12 mouse cellular contexts compared by ENCODE assay signal in genomic region chr7:134724841-134725240, GRCm38 (mm10). TPM values are rescaled to one million over a fixed set of nuclear protein-coding genes. Genes with fewer than 3 reads are reported as not detected.
DNase-seq lines count a peak whose midpoint lies in the region; ATAC-seq and TF ChIP-seq lines count a peak whose summit lies in the region.
"Had no signal": no experiment of that assay in that cellular context is flagged by ENCODE, and none has a peak within 500 bp of the region (broad histone marks: within the 10 kb centered on the region; RNA-seq: fewer than 3 reads in every experiment).

No protein-coding gene starts in this region.

- 0 out of 2 replicates have a peak overlapping the region, but pooled peaks have one; percentile 60 for H3K27ac ChIP-seq in heart, embryonic 13.5 days (replicated peaks)
- H3K27ac ChIP-seq in lung, postnatal 0 days (ENCODE audit: low read length): no peak overlapping the region
- no peak overlapping the region for H3K27ac ChIP-seq in hindbrain, embryonic 13.5 days
- no peak overlapping the region for H3K27ac ChIP-seq in midbrain, embryonic 16.5 days (ENCODE audit: low read length)
- H3K27ac ChIP-seq: embryonic facial prominence, embryonic 15.5 days had no signal

- H3K9ac ChIP-seq in heart, embryonic 13.5 days: no peak overlapping the region
- no peak overlapping the region for H3K9ac ChIP-seq in lung, postnatal 0 days (replicated peaks; ENCODE audit: low read depth)
- no peak overlapping the region for H3K9ac ChIP-seq in hindbrain, embryonic 13.5 days
- H3K9ac ChIP-seq in midbrain, embryonic 16.5 days (ENCODE audit: low read depth, low read length): no peak overlapping the region; the same call in 1 of the 2 replicates
- H3K9ac ChIP-seq: embryonic facial prominence, embryonic 15.5 days had no signal

- DNase-seq in heart, adult 18-20 months: no peak
- peak; percentile 19 for DNase-seq in lung, postnatal 0 days (ENCODE audit: low spot score)
- DNase-seq in lung, adult 18-20 months: no peak
- DNase-seq in adrenal gland, postnatal 14 days: no peak
- DNase-seq in kidney, adult 9 months: no peak
- DNase-seq: cerebellum, adult 9-10 months; kidney, adult 8-10 months; liver had no signal

- H3K4me2 ChIP-seq in heart, embryonic 13.5 days: peak overlapping the region; percentile 45
- H3K4me2 ChIP-seq in lung, postnatal 0 days (replicated peaks; ENCODE audit: low read depth, low read length): no peak overlapping the region; the same call in 1 of the 2 replicates
- peak overlapping the region; percentile 30 for H3K4me2 ChIP-seq in hindbrain, embryonic 13.5 days
- 0 out of 2 replicates have a peak overlapping the region, but pooled peaks have one; percentile 15 for H3K4me2 ChIP-seq in midbrain, embryonic 16.5 days (ENCODE audit: low read length)
- H3K4me2 ChIP-seq: embryonic facial prominence, embryonic 15.5 days had no signal

- no peaks in the 10 kb centered on the region for H3K27me3 ChIP-seq in heart, embryonic 13.5 days (replicated peaks)
- H3K27me3 ChIP-seq in lung, postnatal 0 days (replicated peaks; ENCODE audit: insufficient read depth, low read length): no peaks in the 10 kb centered on the region
- peaks cover 5% of the 10 kb centered on the region; the same call in 1 of the 2 replicates for H3K27me3 ChIP-seq in hindbrain, embryonic 13.5 days
- H3K27me3 ChIP-seq in midbrain, embryonic 16.5 days (ENCODE audit: control insufficient read depth, insufficient read depth, low read depth, low read length): no peaks in the 10 kb centered on the region
- H3K27me3 ChIP-seq: embryonic facial prominence, embryonic 15.5 days had no signal

- H3K36me3 ChIP-seq in heart, embryonic 13.5 days: peaks cover 16% of the 10 kb centered on the region; the same call in 1 of the 2 replicates
- 0 out of 2 replicates have a peak, but pooled peaks cover 4% of the 10 kb centered on the region for H3K36me3 ChIP-seq in lung, postnatal 0 days (ENCODE audit: insufficient read depth, low read length)
- no peaks in the 10 kb centered on the region for H3K36me3 ChIP-seq in hindbrain, embryonic 13.5 days
- H3K36me3 ChIP-seq in midbrain, embryonic 16.5 days (ENCODE audit: control insufficient read depth, insufficient read depth, low read length): no peaks in the 10 kb centered on the region

- 45% methylated on average over 7 of the region's 7 CpGs for WGBS in heart, embryonic 13.5 days
- WGBS in lung, postnatal 0 days: 57% methylated on average over 7 of the region's 7 CpGs
- 6% methylated on average over 7 of the region's 7 CpGs for WGBS in hindbrain, embryonic 13.5 days
- 17% methylated on average over 7 of the region's 7 CpGs for WGBS in midbrain, embryonic 16.5 days

- H3K4me1 ChIP-seq in heart, embryonic 13.5 days: peaks cover 51% of the 10 kb centered on the region
- H3K4me1 ChIP-seq in lung, postnatal 0 days (ENCODE audit: insufficient read depth, low read depth, low read length): no peaks in the 10 kb centered on the region
- peaks cover 20% of the 10 kb centered on the region for H3K4me1 ChIP-seq in hindbrain, embryonic 13.5 days (replicated peaks)
- peaks cover 15% of the 10 kb centered on the region for H3K4me1 ChIP-seq in midbrain, embryonic 16.5 days (ENCODE audit: control insufficient read depth, insufficient read depth, low read length)

- no peaks in the 10 kb centered on the region for H3K9me3 ChIP-seq in heart, embryonic 13.5 days
- no peaks in the 10 kb centered on the region for H3K9me3 ChIP-seq in lung, postnatal 0 days (ENCODE audit: low read length)
- H3K9me3 ChIP-seq in hindbrain, embryonic 13.5 days: no peaks in the 10 kb centered on the region
- H3K9me3 ChIP-seq in midbrain, embryonic 16.5 days (replicated peaks; ENCODE audit: control insufficient read depth, low read length, poor library complexity, severe bottlenecking): no peaks in the 10 kb centered on the region
- H3K9me3 ChIP-seq: embryonic facial prominence, embryonic 15.5 days had no signal

- no peak for ATAC-seq in heart, embryonic 13.5 days (ENCODE audit: extremely low read depth, insufficient number of reproducible peaks, low FRiP score, low TSS enrichment)
- no peak for ATAC-seq in lung, postnatal 0 days
- ATAC-seq in hindbrain, embryonic 13.5 days (ENCODE audit: low FRiP score): no peak
- ATAC-seq in midbrain, embryonic 16.5 days: no peak

- TF ChIP-seq CTCF in lung, postnatal 0 days (IDR thresholded peaks at IDR 0.05): no peak

- no peak for TF ChIP-seq EP300 in lung, postnatal 0 days (IDR thresholded peaks at IDR 0.05)

- H3K4me3 ChIP-seq in heart, embryonic 13.5 days: no peak overlapping the region
- H3K4me3 ChIP-seq in lung, postnatal 0 days (ENCODE audit: low read depth, low read length): no peak overlapping the region
- H3K4me3 ChIP-seq in hindbrain, embryonic 13.5 days: no peak overlapping the region
- no peak overlapping the region for H3K4me3 ChIP-seq in midbrain, embryonic 16.5 days (ENCODE audit: low read depth, low read length)
- H3K4me3 ChIP-seq: embryonic facial prominence, embryonic 15.5 days had no signal

RNA-seq across cellular contexts. Expression of gene Dock1, which starts 54.4 kb away (rescaled TPM):
- 19.1 and 19.8 TPM in 2 replicates for polyA plus RNA-seq in heart, embryonic 13.5 days (2015; fragmentation: Nextera tagmentation; extraction: Ambion mirVana)
- 10 to 100 TPM; 26.8 to 28.4 TPM for total RNA-seq in heart, adult 18-20 months (2021)
- polyA plus RNA-seq in lung, postnatal 0 days (2015; fragmentation: Nextera tagmentation; extraction: Ambion mirVana): 14.0 and 17.8 TPM in 2 replicates
- 7.8 and 9.4 TPM in 2 replicates for polyA plus RNA-seq in hindbrain, embryonic 13.5 days (2015; fragmentation: Nextera tagmentation; extraction: Ambion mirVana)
- polyA plus RNA-seq in midbrain, embryonic 16.5 days (2015; fragmentation: Nextera tagmentation; extraction: Ambion mirVana): 5.5 and 6.9 TPM in 2 replicates
- 117 and 125 TPM in 2 replicates for total RNA-seq in adrenal gland, postnatal 14 days (2021)
